Mouse (Mus musculus) embryonic facial prominence, embryonic 13.5 days (tissue): Measurements from ENCODE around the gene Parvb. TPM values are rescaled to one million over a fixed set of nuclear protein-coding genes. Genes with fewer than 3 reads are reported as not detected.

Experiments
- ATAC-seq: fragments of 200-750 bp; cut with Nextera tagmentation; 2 replicates; pipeline ENCODE4 v1.8.0; 2017; ENCODE audit warnings: low read depth; ENCODE audit not compliant: insufficient number of reproducible peaks, insufficient read depth, low FRiP score, low TSS enrichment
- H3K27ac ChIP-seq: fragments of 300-500 bp; sonication (generic); 2 replicates; pipeline ENCODE4 v1.5.1; 2015; ENCODE audit warnings: moderate library complexity, mild to moderate bottlenecking, inconsistent platforms
- H3K27me3 ChIP-seq: fragments of 300-500 bp; sonication (generic); 2 replicates; pipeline ENCODE4 v1.6.1; 2015; ENCODE audit warnings: mild to moderate bottlenecking, inconsistent platforms
- H3K36me3 ChIP-seq: fragments of 300-500 bp; sonication (generic); 2 replicates; pipeline ENCODE4 v1.6.1; 2015; ENCODE audit warnings: mild to moderate bottlenecking, inconsistent platforms
- H3K4me1 ChIP-seq: fragments of 300-500 bp; sonication (generic); 2 replicates; pipeline ENCODE4 v1.6.1; 2015; ENCODE audit warnings: inconsistent platforms
- H3K4me2 ChIP-seq: fragments of 300-500 bp; sonication (generic); 2 replicates; pipeline ENCODE4 v1.6.1; 2015; ENCODE audit warnings: moderate library complexity, mild to moderate bottlenecking, inconsistent platforms
- H3K4me3 ChIP-seq: fragments of 300-500 bp; sonication (generic); 2 replicates; pipeline ENCODE4 v1.5.1; 2015; ENCODE audit warnings: mild to moderate bottlenecking, inconsistent platforms
- H3K9ac ChIP-seq: fragments of 300-500 bp; sonication (generic); 2 replicates; pipeline ENCODE4 v1.6.1; 2015; ENCODE audit warnings: mild to moderate bottlenecking, inconsistent platforms
- H3K9me3 ChIP-seq: fragments of 300-500 bp; sonication (generic); 2 replicates; pipeline ENCODE4 v1.6.1; 2016; ENCODE audit warnings: inconsistent platforms
- WGBS: fragments of 180-500 bp; shearing (Covaris S2); methylation state at CpG from one replicate; pipeline ENCODE4 v1.1.7; 2015; ENCODE audit warnings: mixed read lengths; 5-methylcytosine and 5-hydroxymethylcytosine counted together
- polyA plus RNA-seq: library from polyadenylated mRNA; unstranded; fragments of >200 nt; fragmentation: Nextera tagmentation; extraction: Ambion mirVana; gene quantifications from 2 replicates; pipeline ENCODE4 v1.2.1, GENCODE M21; 2015

Parvb gene
- polyA plus RNA-seq, 1 experiment from 2014 or later, result 4.4 TPM

DNA sequence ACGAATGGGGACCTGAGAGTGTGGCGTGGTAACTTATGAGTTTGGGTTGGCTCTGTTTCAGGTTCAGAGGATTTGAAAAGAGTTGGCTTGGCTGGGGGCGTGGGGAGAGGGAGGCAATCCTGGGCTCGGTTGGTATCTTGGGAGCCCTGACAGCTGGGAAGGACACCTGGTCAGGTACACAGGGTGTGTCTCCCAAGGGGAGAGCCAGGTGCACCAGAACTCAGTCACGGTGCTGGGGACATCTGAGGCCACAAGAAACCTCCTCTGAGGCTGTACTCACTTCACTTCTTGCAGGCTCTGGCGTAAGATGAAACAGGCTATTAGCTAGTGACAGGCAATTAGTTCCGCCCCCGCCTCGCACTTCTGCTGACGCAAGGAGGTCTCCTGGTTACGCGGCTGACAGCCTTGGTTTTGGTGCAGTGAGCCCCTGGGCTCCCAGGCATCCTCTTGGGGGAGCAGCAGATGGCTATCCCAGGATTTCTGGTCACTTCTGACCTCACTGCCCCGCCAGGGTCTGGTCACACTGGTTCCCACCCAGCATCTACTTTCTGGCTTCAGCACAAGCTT is 67.0 kb downstream of the Parvb start:
- Histone ChIP-seq H3K27ac (no peak overlapping the region), H3K4me3 (no peak overlapping the region), H3K9ac (no peak overlapping the region), H3K4me2 (no peak overlapping the region), H3K4me1 (peaks cover 63% of the 10 kb centered on the region), H3K36me3 (no peaks in the 10 kb centered on the region), H3K27me3 (peaks cover 5% of the 10 kb centered on the region; the same call in 1 of the 2 replicates), H3K9me3 (no peaks in the 10 kb centered on the region)
- 18% methylated on average over 13 of the region's 13 CpGs for WGBS
- ATAC-seq, result no peak

DNA sequence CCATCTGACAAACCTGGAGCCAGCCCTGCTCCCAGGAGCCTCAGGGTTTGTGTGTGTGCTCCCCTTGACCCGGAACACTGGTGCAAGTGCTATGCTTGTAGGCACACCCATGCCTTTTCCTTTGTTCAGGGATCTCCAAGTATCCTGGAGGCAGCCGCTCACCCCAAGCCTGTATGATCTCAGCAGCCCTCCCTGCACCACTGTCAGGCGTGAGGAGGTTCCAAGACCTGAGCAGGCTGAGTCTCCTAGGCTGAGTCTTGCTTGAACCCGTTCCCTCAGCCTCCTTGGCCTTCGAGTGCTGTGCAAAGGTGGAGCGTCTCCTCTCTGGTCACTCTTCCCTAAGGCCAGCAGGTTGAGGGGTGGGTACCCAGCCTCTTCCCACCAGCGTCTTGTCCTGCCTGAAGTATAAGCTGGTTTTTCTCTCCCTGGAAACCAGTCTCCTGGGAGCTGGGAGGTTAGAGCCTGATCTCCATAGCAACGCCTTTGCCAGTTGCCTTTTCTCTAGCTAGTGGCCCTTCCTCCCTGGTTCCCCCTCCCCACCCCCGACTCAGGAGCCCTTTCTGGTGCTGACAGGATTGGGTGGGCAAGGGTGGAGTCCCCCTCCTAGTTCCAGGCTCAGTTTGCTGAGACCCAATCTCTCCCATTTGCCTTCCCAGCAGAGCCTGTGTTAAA is 68.0 kb downstream of the Parvb start:
- H3K4me2 ChIP-seq, result no peak overlapping the region
- 0 out of 2 replicates have a peak, but pooled peaks have one; percentile 11 for ATAC-seq
- WGBS, result 18% methylated on average over 9 of the region's 9 CpGs
- H3K36me3 ChIP-seq, result no peaks in the 10 kb centered on the region
- H3K4me3 ChIP-seq, result no peak overlapping the region
- peaks cover 67% of the 10 kb centered on the region for H3K4me1 ChIP-seq
- H3K9me3 ChIP-seq, result no peaks in the 10 kb centered on the region
- peaks cover 5% of the 10 kb centered on the region; the same call in 1 of the 2 replicates for H3K27me3 ChIP-seq
- H3K27ac ChIP-seq, result 0 out of 2 replicates have a peak overlapping the region, but pooled peaks have one; percentile 39
- peak overlapping the region; percentile 41; the same call in 1 of the 2 replicates for H3K9ac ChIP-seq

DNA sequence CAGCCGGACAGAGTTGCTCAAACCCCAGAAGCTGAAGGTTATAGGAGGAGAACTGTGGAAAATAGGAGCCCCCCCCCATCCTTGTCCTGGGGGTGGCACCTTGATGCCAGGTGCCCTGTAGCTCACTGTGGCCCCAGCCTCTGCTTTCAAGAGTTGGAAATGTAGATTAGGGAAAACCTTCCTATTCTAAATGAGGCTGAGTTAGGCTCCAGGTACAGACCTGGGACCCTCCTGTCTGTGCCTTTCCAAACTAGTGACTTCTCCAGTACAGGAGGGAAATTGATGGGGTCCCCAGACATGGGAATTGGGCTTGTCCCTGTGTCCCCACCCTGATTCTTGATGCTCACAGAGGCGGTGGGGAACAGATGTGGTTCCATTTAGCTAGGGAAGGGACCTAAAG is 68.7 kb downstream of the Parvb start:
- Histone ChIP-seq H3K9me3 (no peaks in the 10 kb centered on the region), H3K27me3 (peaks cover 5% of the 10 kb centered on the region; the same call in 1 of the 2 replicates), H3K4me2 (no peak overlapping the region), H3K4me1 (peaks cover 67% of the 10 kb centered on the region), H3K27ac (peak overlapping the region; percentile 39; the same call in 1 of the 2 replicates), H3K4me3 (no peak overlapping the region), H3K36me3 (no peaks in the 10 kb centered on the region), H3K9ac (no peak overlapping the region)
- WGBS, result 45% methylated on average over 2 of the region's 2 CpGs
- ATAC-seq, result no peak

DNA sequence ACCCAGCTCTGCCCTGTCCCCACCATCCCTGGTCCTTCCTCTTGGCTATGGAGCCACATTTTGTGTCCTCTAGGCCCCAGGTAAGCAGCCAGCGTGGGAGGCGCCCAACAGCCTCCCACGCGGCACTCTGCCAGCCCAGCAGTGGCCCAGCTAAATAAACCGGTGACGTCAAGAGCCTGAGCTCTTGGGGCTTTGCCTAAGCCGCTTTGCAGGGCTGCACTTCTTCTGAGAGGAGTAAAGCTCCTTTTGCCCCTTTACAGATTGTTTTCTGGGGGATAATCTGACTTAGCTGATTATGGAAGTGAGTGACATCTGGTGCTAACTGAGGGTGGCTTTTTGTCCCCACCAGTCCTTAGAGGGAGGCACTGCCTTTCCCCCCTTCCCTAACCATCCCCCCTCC is 69.2 kb downstream of the Parvb start:
- H3K4me3 ChIP-seq, result no peak overlapping the region
- H3K27ac ChIP-seq, result peak overlapping the region; percentile 39
- no peak overlapping the region for H3K4me2 ChIP-seq
- H3K4me1 ChIP-seq, result peaks cover 67% of the 10 kb centered on the region
- 12% methylated on average over 7 of the region's 7 CpGs for WGBS
- ATAC-seq, result no peak
- peaks cover 5% of the 10 kb centered on the region; the same call in 1 of the 2 replicates for H3K27me3 ChIP-seq
- H3K9me3 ChIP-seq, result no peaks in the 10 kb centered on the region
- no peaks in the 10 kb centered on the region for H3K36me3 ChIP-seq
- H3K9ac ChIP-seq, result no peak overlapping the region

DNA sequence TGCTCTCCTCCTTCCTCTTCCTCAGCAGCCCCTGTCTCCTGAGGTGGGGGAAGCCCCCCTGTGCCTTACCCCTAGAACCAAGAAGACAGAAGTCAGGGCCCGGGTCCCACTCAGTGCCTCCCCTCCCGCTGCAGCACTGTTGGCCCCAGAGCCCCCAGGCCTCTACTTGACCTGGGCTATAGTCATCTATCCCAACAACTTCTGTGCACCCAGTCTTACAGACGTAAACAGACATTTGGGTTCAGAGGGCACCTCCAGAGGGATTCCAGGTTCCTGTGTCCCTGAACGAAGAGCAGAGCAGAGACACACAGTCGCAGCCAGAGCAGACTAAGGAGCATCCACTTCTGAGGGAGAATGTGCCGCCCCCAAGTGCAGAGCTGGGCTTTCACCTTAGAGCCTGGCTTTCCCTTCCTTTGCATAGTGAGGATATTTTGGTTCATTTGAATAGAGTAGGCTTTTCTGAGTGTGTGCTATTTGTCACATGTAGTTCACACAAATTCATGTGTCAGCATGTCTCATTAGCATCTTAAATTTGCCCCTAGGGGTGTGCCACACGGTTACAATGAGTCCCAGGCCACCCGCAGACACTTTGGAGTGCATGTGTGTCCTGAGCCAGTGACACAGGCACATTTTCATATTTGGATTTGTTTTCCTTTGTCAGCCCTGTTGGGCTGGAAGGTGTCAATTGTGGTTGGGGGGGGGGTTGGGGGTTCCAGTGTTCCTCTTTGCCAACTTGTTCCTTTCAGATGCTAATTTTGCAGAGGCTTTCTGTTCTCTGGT is 70.0 kb downstream of the Parvb start:
- Histone ChIP-seq H3K36me3 (no peaks in the 10 kb centered on the region), H3K27ac (peak overlapping the region; percentile 39; the same call in 1 of the 2 replicates), H3K4me3 (no peak overlapping the region), H3K4me2 (no peak overlapping the region), H3K9ac (no peak overlapping the region), H3K4me1 (peaks cover 67% of the 10 kb centered on the region), H3K9me3 (no peaks in the 10 kb centered on the region), H3K27me3 (peaks cover 5% of the 10 kb centered on the region; the same call in 1 of the 2 replicates)
- no peak for ATAC-seq
- WGBS, result 37% methylated on average over 8 of the region's 8 CpGs

DNA sequence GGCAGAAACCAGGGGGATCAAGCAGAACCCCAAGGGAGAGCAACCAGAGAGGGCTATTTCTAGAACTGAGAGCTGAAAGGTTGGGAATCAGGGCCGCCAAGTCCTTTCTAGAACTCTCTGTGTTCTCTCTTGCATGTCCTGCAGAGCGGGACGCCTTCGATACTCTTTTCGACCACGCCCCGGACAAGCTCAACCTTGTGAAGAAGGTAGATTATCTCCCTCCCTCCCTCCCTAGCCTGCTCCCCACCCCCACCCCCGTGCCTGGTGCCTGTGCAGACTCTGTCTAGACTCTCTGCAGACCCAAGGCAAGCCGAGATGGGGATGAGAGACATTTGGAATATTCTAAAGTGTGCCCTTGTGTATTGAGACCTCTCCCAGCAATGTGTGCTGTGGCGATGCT is 71.4 kb downstream of the Parvb start:
- Histone ChIP-seq H3K4me3 (no peak overlapping the region), H3K36me3 (no peaks in the 10 kb centered on the region), H3K27ac (no peak overlapping the region; the same call in 1 of the 2 replicates), H3K4me1 (peaks cover 60% of the 10 kb centered on the region), H3K27me3 (peaks cover 3% of the 10 kb centered on the region; the same call in 1 of the 2 replicates), H3K9me3 (no peaks in the 10 kb centered on the region), H3K4me2 (no peak overlapping the region), H3K9ac (no peak overlapping the region)
- 56% methylated on average over 10 of the region's 10 CpGs for WGBS
- ATAC-seq, result no peak

DNA sequence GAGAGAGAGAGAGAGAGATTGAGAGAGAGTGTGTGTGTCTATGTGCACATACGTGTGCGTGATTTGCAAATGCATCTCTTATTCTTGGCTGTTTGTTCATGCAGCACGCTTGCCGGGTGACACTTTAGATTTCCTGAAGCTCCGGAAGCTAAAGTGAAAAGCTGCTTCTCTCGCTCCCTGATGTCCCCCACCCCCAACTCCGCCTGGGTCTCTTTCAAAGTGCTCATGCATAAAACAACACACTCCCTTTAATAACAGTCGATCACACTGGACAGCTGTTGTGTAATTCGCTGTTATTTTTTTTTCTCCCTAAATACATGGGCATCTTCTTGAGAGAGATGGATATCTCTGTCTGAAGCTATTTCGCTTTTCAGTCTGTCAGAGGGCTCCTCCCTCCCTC is 73.5 kb downstream of the Parvb start:
- 81% methylated on average over 10 of the region's 10 CpGs for WGBS
- Histone ChIP-seq H3K4me1 (peaks cover 39% of the 10 kb centered on the region), H3K27me3 (no peaks in the 10 kb centered on the region), H3K36me3 (no peaks in the 10 kb centered on the region), H3K4me3 (no peak overlapping the region), H3K9me3 (no peaks in the 10 kb centered on the region), H3K4me2 (no peak overlapping the region), H3K27ac (no peak overlapping the region), H3K9ac (no peak overlapping the region)
- no peak for ATAC-seq

DNA sequence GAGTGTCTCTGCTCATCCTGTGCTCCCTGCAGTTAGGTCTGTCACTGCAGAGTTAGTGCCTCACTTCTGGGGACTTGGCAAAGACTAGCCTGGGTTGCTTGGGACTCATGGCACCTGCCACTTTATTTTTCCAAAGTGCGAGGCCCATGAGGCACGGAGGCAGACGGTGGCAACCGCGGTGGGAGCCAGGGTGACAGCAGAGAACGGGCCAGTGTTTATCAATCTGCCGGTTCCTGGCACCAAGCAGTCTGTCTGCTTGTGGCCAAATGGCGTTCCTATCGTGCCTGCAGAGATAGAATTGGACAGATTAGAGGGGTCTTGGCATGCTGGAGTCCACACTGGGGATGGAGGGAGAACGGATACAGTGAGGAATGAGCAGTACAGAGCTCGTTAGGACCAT is 78.4 kb downstream of the Parvb start:
- Histone ChIP-seq H3K36me3 (no peaks in the 10 kb centered on the region), H3K27ac (no peak overlapping the region), H3K4me1 (peaks cover 30% of the 10 kb centered on the region), H3K9ac (no peak overlapping the region), H3K27me3 (no peaks in the 10 kb centered on the region), H3K9me3 (no peaks in the 10 kb centered on the region), H3K4me2 (no peak overlapping the region), H3K4me3 (no peak overlapping the region)
- WGBS, result 79% methylated on average over 11 of the region's 11 CpGs
- no peak for ATAC-seq

DNA sequence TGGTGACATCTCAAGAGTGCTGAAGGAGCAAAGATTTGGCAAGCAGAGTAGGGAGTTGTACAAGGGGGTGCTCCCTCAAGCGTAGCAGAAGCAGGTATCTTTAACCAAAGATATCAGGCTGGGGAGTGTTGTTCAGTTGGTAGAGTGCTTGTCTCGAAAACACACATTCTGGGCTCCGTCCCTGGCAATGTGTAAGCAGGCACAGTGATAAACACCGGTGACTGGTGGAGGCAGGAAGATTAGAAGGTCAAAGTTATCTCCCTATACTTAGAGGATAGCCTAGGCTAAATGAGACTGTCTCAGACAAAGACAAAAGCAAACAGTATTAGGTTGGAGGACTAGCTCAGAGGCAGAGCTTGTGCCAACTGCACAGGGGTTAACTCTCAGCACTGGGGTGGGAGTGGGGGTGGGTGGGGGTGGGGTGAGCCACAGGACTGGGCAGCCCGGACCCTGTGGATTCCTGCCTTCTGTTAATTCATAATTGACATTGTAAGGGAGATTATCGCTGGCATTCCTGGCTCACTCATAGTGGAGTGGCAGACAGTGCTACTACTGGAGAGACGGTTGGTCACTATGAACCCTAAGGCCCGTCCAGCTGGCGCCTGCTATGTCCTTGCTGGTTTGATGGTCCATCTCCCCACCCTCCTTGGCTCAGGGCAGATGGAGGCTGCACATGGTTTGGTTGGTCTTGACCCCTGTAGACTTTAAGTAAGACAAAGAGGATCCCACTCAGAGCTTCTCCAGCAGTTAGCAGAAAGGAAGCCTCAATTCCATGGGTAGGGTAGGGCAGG is 79.6 kb downstream of the Parvb start:
- Histone ChIP-seq H3K27ac (no peak overlapping the region), H3K4me3 (no peak overlapping the region), H3K9ac (no peak overlapping the region), H3K9me3 (no peaks in the 10 kb centered on the region), H3K4me2 (no peak overlapping the region), H3K4me1 (peaks cover 38% of the 10 kb centered on the region), H3K36me3 (no peaks in the 10 kb centered on the region), H3K27me3 (no peaks in the 10 kb centered on the region)
- ATAC-seq, result no peak
- 78% methylated on average over 9 of the region's 9 CpGs for WGBS

DNA sequence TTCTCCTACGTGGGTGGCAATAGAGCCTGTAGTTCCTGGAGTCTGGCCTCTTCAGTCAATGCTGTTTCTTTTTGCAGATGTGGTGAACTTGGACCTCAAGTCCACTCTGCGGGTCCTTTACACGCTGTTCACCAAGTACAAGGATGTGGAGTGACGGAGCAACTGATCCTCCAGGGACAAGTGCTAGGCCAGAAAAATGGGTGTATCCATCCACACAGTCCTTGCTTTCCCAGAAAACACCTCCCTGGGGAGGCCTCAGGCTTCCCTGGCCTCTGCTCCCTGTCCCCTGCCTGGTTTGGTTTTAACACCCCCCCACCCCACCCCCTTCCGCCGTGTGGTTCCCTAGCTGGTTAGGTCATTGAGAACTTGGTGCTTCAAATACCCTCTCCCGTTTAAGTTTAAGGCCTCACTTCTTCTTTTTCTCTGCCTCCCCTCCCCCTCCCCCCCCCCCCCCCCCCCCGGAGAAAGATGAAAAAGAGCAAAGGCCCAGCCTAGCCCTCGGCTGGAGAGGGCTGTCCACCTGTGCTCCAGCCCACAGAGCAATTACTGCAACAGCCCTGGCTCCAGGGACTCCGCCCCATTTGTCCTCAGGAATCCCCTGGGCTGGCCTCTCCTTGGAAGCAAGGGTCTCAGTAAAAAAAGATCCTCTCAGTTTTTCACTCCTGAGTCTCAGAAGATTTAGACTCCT is 81.2 kb downstream of the Parvb start:
- no peak for ATAC-seq
- Histone ChIP-seq H3K9me3 (no peaks in the 10 kb centered on the region), H3K4me2 (no peak overlapping the region; the same call in 1 of the 2 replicates), H3K27ac (peak overlapping the region; percentile 62; the same call in 1 of the 2 replicates), H3K4me1 (peaks cover 38% of the 10 kb centered on the region), H3K4me3 (no peak overlapping the region), H3K36me3 (no peaks in the 10 kb centered on the region), H3K27me3 (no peaks in the 10 kb centered on the region), H3K9ac (no peak overlapping the region)
- WGBS, result 52% methylated on average over 10 of the region's 10 CpGs

DNA sequence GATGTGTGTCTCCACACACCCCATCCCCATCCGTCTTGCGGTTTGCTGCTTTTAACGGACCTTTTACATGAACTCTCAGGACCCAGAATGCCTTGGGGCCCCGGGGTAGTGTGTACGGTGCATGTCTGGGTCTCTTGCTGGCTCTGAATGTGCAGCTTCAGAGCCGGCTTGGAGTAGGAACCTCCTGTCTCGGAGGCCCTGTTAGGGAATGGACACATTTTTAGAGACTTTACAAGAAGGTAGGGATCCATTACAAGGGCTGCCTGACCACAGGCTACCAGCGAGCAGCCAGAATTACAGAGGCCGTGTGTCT is 81.7 kb downstream of the Parvb start:
- peaks cover 38% of the 10 kb centered on the region for H3K4me1 ChIP-seq
- H3K27ac ChIP-seq, result peak overlapping the region; percentile 62
- H3K36me3 ChIP-seq, result no peaks in the 10 kb centered on the region
- no peak overlapping the region for H3K4me3 ChIP-seq
- no peaks in the 10 kb centered on the region for H3K27me3 ChIP-seq
- H3K9ac ChIP-seq, result no peak overlapping the region
- no peaks in the 10 kb centered on the region for H3K9me3 ChIP-seq
- WGBS, result 21% methylated on average over 9 of the region's 9 CpGs
- 0 out of 2 replicates have a peak, but pooled peaks have one; percentile 10 for ATAC-seq
- peak overlapping the region; percentile 3; the same call in 1 of the 2 replicates for H3K4me2 ChIP-seq
